ENCODE assay signal across 12 mouse cellular contexts in the genomic region with DNA sequence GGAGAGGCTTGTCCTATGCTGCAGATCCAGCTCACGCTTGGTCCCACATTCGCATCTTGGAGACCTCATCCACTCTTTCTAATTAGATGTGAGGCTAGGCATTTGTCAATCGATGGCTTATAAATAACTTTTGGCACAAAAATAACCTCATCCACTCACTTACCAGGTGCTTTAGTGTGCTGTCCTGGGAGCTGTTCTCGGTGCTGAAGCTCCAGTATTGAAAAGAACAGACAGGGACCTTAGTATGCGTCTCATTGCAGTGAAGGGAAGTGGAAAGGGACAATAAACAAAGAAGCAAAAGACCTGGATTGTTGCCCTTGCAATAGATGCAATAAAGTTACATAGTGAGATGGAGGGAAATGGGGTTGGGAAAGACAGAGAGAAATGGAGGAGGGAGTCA.
DNase-seq lines count a peak whose midpoint lies in the region; ATAC-seq and TF ChIP-seq lines count a peak whose summit lies in the region.
"Had no signal": no experiment of that assay in that cellular context is flagged by ENCODE, and none has a peak within 500 bp of the region (broad histone marks: within the 10 kb centered on the region; RNA-seq: fewer than 3 reads in every experiment).

No protein-coding gene starts in this region.

- 53% methylated on average over 5 of the region's 5 CpGs for WGBS in kidney, postnatal 0 days
- 47% methylated on average over 5 of the region's 5 CpGs for WGBS in kidney, embryonic 16.5 days

- in situ Hi-C loops in CH12.LX (cut with MboI; ENCODE audit: low pct_ligation_motif_present, low pct_unique_long_range_greater_than_20kb, low sequenced_read_pairs), result no loop called here

- H3K27ac ChIP-seq in kidney, postnatal 0 days, result no peak overlapping the region
- H3K27ac ChIP-seq in kidney, embryonic 16.5 days (ENCODE audit: low read length), result no peak overlapping the region
- no peak overlapping the region for H3K27ac ChIP-seq in CH12.LX (ENCODE audit: insufficient read depth, low read depth)
- H3K27ac ChIP-seq: heart, embryonic 15.5 days; hindbrain, postnatal 0 days; limb, embryonic 12.5 days had no signal

- no peak for TF ChIP-seq RAD21 in CH12.LX (IDR thresholded peaks at IDR 0.05; ENCODE audit: low read depth, low read length)

- no peak overlapping the region for H3K4me2 ChIP-seq in kidney, postnatal 0 days (ENCODE audit: low read length)
- H3K4me2 ChIP-seq in kidney, embryonic 16.5 days (replicated peaks; ENCODE audit: low read depth, low read length), result no peak overlapping the region
- H3K4me2 ChIP-seq in CH12.LX (ENCODE audit: insufficient read depth, low read depth, poor library complexity, severe bottlenecking), result no peak overlapping the region
- H3K4me2 ChIP-seq: heart, embryonic 15.5 days; limb, embryonic 12.5 days had no signal

- H3K27me3 ChIP-seq in kidney, postnatal 0 days (ENCODE audit: insufficient read depth, low read length), result no peaks in the 10 kb centered on the region
- H3K27me3 ChIP-seq in kidney, embryonic 16.5 days (ENCODE audit: insufficient read depth, low read length), result no peaks in the 10 kb centered on the region
- no peaks in the 10 kb centered on the region for H3K27me3 ChIP-seq in CH12.LX (replicated peaks)
- H3K27me3 ChIP-seq: heart, embryonic 15.5 days; limb, embryonic 12.5 days had no signal

- TF ChIP-seq CTCF in kidney, postnatal 0 days (IDR thresholded peaks at IDR 0.05; ENCODE audit: low read depth), result no peak
- no peak for TF ChIP-seq CTCF in CH12.LX (conservative IDR thresholded peaks at IDR 0.05 in 1 of 2, IDR thresholded peaks at IDR 0.05 in 1 of 2; ENCODE audit: low read depth in 2 of 2, low read length in 2 of 2)

- dilution Hi-C loops in CH12.LX (cut with MboI; ENCODE audit: extremely low pct_ligation_motif_present, extremely low pct_unique_long_range_greater_than_20kb, low sequenced_read_pairs), result no loop called here

- H3K9ac ChIP-seq in kidney, postnatal 0 days (ENCODE audit: low read depth, low read length), result no peak overlapping the region
- no peak overlapping the region for H3K9ac ChIP-seq in kidney, embryonic 16.5 days (replicated peaks; ENCODE audit: low read length)
- H3K9ac ChIP-seq in CH12.LX (ENCODE audit: insufficient read depth, low read depth), result no peak overlapping the region
- H3K9ac ChIP-seq: heart, embryonic 15.5 days; limb, embryonic 12.5 days had no signal

- H3K9me3 ChIP-seq in kidney, postnatal 0 days (replicated peaks; ENCODE audit: low read length), result no peaks in the 10 kb centered on the region
- no peaks in the 10 kb centered on the region for H3K9me3 ChIP-seq in kidney, embryonic 16.5 days (ENCODE audit: low read length)
- no peaks in the 10 kb centered on the region for H3K9me3 ChIP-seq in CH12.LX (replicated peaks; ENCODE audit: low read length)
- H3K9me3 ChIP-seq: heart, embryonic 15.5 days; limb, embryonic 12.5 days had no signal

- no peak for ATAC-seq in kidney, postnatal 0 days (replicated peaks; ENCODE audit: low FRiP score, low read depth)
- no peak for ATAC-seq in kidney, embryonic 16.5 days (ENCODE audit: low FRiP score, low TSS enrichment)
- no peak for ATAC-seq in megakaryocyte, adult 5-6 weeks (ENCODE audit: poor library complexity, severe bottlenecking)
- ATAC-seq: CD4-positive, CD25-positive, alpha-beta regulatory T cell, adult 4 months; hindbrain, postnatal 0 days had no signal

- no peaks in the 10 kb centered on the region for H3K36me3 ChIP-seq in kidney, postnatal 0 days (ENCODE audit: insufficient read depth, low read length)
- no peaks in the 10 kb centered on the region for H3K36me3 ChIP-seq in kidney, embryonic 16.5 days (ENCODE audit: insufficient read depth, low read length)
- no peaks in the 10 kb centered on the region for H3K36me3 ChIP-seq in CH12.LX (replicated peaks in 1 of 2; ENCODE audit: control insufficient read depth in 1 of 2, insufficient read depth in 1 of 2, low read length in 1 of 2)
- H3K36me3 ChIP-seq: heart, embryonic 15.5 days; limb, embryonic 12.5 days had no signal

- no peaks in the 10 kb centered on the region for H3K79me2 ChIP-seq in CH12.LX (replicated peaks; ENCODE audit: control insufficient read depth, extremely low read depth, insufficient read depth, poor library complexity, severe bottlenecking)

- no peaks in the 10 kb centered on the region for H3K4me1 ChIP-seq in kidney, postnatal 0 days (replicated peaks; ENCODE audit: insufficient read depth, low read length)
- H3K4me1 ChIP-seq in kidney, embryonic 16.5 days (ENCODE audit: insufficient read depth, low read length), result no peaks in the 10 kb centered on the region
- no peaks in the 10 kb centered on the region for H3K4me1 ChIP-seq in CH12.LX (ENCODE audit: control insufficient read depth in 1 of 2, insufficient read depth in 2 of 2)
- H3K4me1 ChIP-seq: heart, embryonic 15.5 days; limb, embryonic 12.5 days had no signal

- peak; percentile 28 for DNase-seq in kidney, postnatal 0 days (ENCODE audit: low spot score)
- peak; percentile 6 for DNase-seq in CH12.LX (ENCODE audit: extremely low read depth)
- peak; percentile 44 for DNase-seq in R1 (ENCODE audit: low read depth, low spot score)
- DNase-seq in forelimb bud, embryonic 11.5 days (ENCODE audit: low read depth, low spot score), result peak; percentile 55
- DNase-seq in layer of hippocampus, adult 9-10 months (ENCODE audit: low spot score), result no peak
- DNase-seq: lung, adult 18-20 months had no signal

- no peak overlapping the region for H3K4me3 ChIP-seq in kidney, postnatal 0 days (replicated peaks; ENCODE audit: low read depth, low read length)
- H3K4me3 ChIP-seq in kidney, embryonic 16.5 days (ENCODE audit: low read length), result no peak overlapping the region
- no peak overlapping the region for H3K4me3 ChIP-seq in CH12.LX (replicated peaks in 1 of 3; ENCODE audit: low read depth in 2 of 3, low read length in 2 of 3, poor library complexity in 1 of 3)
- H3K4me3 ChIP-seq: heart, embryonic 15.5 days; limb, embryonic 12.5 days had no signal

- no peak for TF ChIP-seq POLR2A in CH12.LX (IDR thresholded peaks at IDR 0.05; ENCODE audit: low read depth, low read length)

- TF ChIP-seq EP300 in CH12.LX (IDR thresholded peaks at IDR 0.05; ENCODE audit: low read length), result no peak

TF ChIP-seq in CH12.LX, 34 proteins besides CTCF, POLR2A, EP300 and RAD21:
- TF ChIP-seq IRF4 (IDR thresholded peaks at IDR 0.05; ENCODE audit: low read depth, low read length) (no peak), SMC3 (IDR thresholded peaks at IDR 0.05; ENCODE audit: low read depth, low read length) (no peak), POLR2AphosphoS2 (IDR thresholded peaks at IDR 0.05; ENCODE audit: low read depth, low read length) (no peak), USF1 (IDR thresholded peaks at IDR 0.05; ENCODE audit: low read depth, low read length) (no peak), JUN (IDR thresholded peaks at IDR 0.05; ENCODE audit: insufficient read depth, low read depth, low read length) (no peak), TCF12 (IDR thresholded peaks at IDR 0.05; ENCODE audit: low read depth, low read length) (no peak), GABPA (IDR thresholded peaks at IDR 0.05; ENCODE audit: insufficient replicate concordance, low read depth, low read length) (no peak), MYC (IDR thresholded peaks at IDR 0.05; ENCODE audit: low read depth, low read length) (no peak), ZMIZ1 (IDR thresholded peaks at IDR 0.05; ENCODE audit: low read depth, low read length) (no peak), MAZ (IDR thresholded peaks at IDR 0.05; ENCODE audit: low read depth, low read length) (no peak), MXI1 (IDR thresholded peaks at IDR 0.05; ENCODE audit: low read depth, low read length) (no peak), CHD1 (IDR thresholded peaks at IDR 0.05; ENCODE audit: low read depth, low read length) (no peak), ZKSCAN1 (IDR thresholded peaks at IDR 0.05; ENCODE audit: borderline replicate concordance, low read depth, low read length) (no peak), TBP (conservative IDR thresholded peaks at IDR 0.05; ENCODE audit: low read depth, low read length) (no peak), UBTF (IDR thresholded peaks at IDR 0.05; ENCODE audit: low read depth, low read length) (no peak), NRF1 (IDR thresholded peaks at IDR 0.05; ENCODE audit: low read depth, low read length) (no peak)
